Mouse (Mus musculus) midbrain, embryonic 11.5 days (tissue): ENCODE measurements around the gene Fsd2. TPM values are rescaled to one million over a fixed set of nuclear protein-coding genes. Genes with fewer than 3 reads are reported as not detected.

Experiments used
- ATAC-seq: fragments of 200-750 bp; cut with Nextera tagmentation; 2 replicates; pipeline ENCODE4 v1.8.0; 2017; ENCODE audit warnings: moderate TSS enrichment, moderate library complexity; ENCODE audit not compliant: low FRiP score
- DNase-seq: peaks from one replicate; pipeline ENCODE4 v3.0.0; 2015; ENCODE audit warnings: low spot score; ENCODE audit errors: missing footprints
- H3K27ac ChIP-seq: fragments of 300-500 bp; sonication (generic); 2 replicates; pipeline ENCODE4 v1.5.1; 2014; ENCODE audit warnings: low read depth, low read length
- H3K27me3 ChIP-seq: fragments of 300-500 bp; sonication (generic); 2 replicates; pipeline ENCODE4 v1.6.1; 2014; ENCODE audit warnings: mild to moderate bottlenecking, low read length, moderate library complexity, mixed read lengths; ENCODE audit not compliant: control insufficient read depth, insufficient read depth
- H3K36me3 ChIP-seq: fragments of 300-500 bp; sonication (generic); 2 replicates; pipeline ENCODE4 v1.6.1; 2014; ENCODE audit warnings: mild to moderate bottlenecking, low read length, moderate library complexity, mixed read lengths; ENCODE audit not compliant: control insufficient read depth, insufficient read depth
- H3K4me1 ChIP-seq: fragments of 300-500 bp; sonication (generic); 2 replicates; pipeline ENCODE4 v1.6.1; 2014; ENCODE audit warnings: low read length; ENCODE audit not compliant: control insufficient read depth, insufficient read depth
- H3K4me2 ChIP-seq: fragments of 300-500 bp; sonication (generic); 2 replicates; pipeline ENCODE4 v1.6.1; 2014; ENCODE audit warnings: mild to moderate bottlenecking, moderate library complexity
- H3K4me3 ChIP-seq: fragments of 300-500 bp; sonication (generic); 2 replicates; pipeline ENCODE4 v1.5.1; 2014; ENCODE audit warnings: low read depth, low read length
- H3K9ac ChIP-seq: fragments of 300-500 bp; sonication (generic); 2 replicates; pipeline ENCODE4 v1.6.1; 2014; ENCODE audit warnings: low read length
- H3K9me3 ChIP-seq: fragments of 300-500 bp; sonication (generic); 2 replicates; pipeline ENCODE4 v1.6.1; 2016; ENCODE audit warnings: low read length; ENCODE audit not compliant: control insufficient read depth
- WGBS: fragments of 180-500 bp; shearing (Covaris S2); extraction: QIAGEN DNeasy Blood & Tissue Kit; methylation state at CpG from one replicate; pipeline ENCODE4 v1.1.7; 2014; 5-methylcytosine and 5-hydroxymethylcytosine counted together
- polyA plus RNA-seq: library from polyadenylated mRNA; unstranded; fragments of >200 nt; fragmentation: Nextera tagmentation; extraction: Ambion mirVana; gene quantifications from 2 replicates; pipeline ENCODE4 v1.2.1, GENCODE M21; 2014

The Fsd2 gene
- polyA plus RNA-seq, 1 experiment from 2014 or later = 0.08 TPM

DNA sequence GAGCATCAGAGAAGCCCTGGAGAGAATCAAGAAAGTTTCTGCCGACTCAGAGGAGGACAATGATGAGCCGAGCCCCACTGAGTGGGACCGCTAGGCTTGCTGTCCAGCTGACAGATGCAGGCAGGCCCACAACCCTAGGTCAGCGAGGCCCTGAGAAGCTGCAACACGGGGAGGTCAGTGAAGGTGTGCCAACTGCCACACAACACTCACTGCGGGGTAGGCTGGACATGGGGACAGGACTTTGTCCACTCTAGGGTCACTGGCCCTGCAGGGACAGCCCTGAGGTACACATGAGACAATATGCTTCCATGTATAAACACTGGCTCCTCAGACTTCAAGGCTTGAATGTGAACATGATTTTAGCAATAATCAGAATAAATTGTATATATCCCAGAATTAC lies 29.3 kb upstream of the Fsd2 start:
- Histone ChIP-seq H3K9ac (no peak overlapping the region), H3K4me2 (no peak overlapping the region), H3K27ac (no peak overlapping the region), H3K4me1 (no peaks in the 10 kb centered on the region), H3K27me3 (no peaks in the 10 kb centered on the region), H3K36me3 (peaks cover 5% of the 10 kb centered on the region; the same call in 1 of the 2 replicates), H3K9me3 (no peaks in the 10 kb centered on the region), H3K4me3 (no peak overlapping the region)
- ATAC-seq = no peak
- WGBS = 84% methylated on average over 6 of the region's 6 CpGs
- DNase-seq = no peak

DNA sequence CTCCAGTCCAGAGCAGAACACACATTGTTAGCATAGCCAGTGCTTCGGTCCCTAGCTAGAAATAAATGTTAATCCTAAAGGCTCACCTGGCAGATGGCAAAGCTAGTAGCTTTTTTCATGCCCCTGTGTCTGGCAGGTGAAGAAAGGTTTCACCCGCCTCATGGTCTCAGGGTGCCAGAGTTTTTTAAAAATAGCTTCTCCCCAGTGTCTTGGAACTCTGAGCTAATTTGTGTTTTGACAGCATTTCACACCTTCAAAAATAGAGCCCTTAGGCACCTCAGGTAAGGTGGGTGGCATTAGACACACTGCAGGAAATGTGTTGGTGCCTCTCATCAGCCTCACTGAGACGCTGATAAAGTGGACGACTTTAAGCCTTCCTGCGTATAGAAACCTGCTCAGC lies 28.3 kb upstream of the Fsd2 start:
- Histone ChIP-seq H3K36me3 (peaks cover 5% of the 10 kb centered on the region; the same call in 1 of the 2 replicates), H3K4me1 (no peaks in the 10 kb centered on the region), H3K4me3 (no peak overlapping the region), H3K27ac (no peak overlapping the region), H3K27me3 (no peaks in the 10 kb centered on the region), H3K4me2 (no peak overlapping the region), H3K9ac (no peak overlapping the region), H3K9me3 (no peaks in the 10 kb centered on the region)
- ATAC-seq (no peak), DNase-seq (no peak)
- WGBS = 88% methylated on average over 5 of the region's 5 CpGs

DNA sequence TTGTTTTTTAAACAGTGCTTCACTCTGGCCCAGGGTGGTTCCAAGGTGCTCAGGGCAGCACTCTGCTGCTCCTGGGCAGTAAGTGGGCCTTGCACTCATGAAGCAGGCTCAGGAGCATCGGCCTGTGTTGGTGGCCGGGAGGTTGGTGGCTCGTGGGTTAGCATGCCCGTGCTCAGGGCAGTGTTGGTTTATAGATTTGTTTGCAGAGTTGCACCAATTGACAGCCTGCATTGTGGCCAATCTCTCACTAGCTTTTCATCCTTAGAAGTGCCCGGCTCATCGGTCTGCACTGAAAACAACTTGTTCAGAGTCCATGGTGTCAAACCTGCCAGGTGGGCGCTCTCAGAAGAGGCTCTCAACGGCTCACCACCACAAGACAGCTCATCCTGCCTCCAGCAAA lies 26.6 kb upstream of the Fsd2 start:
- Histone ChIP-seq H3K4me3 (no peak overlapping the region), H3K4me2 (no peak overlapping the region), H3K9ac (no peak overlapping the region), H3K4me1 (no peaks in the 10 kb centered on the region), H3K9me3 (no peaks in the 10 kb centered on the region), H3K27me3 (no peaks in the 10 kb centered on the region), H3K36me3 (peaks cover 5% of the 10 kb centered on the region; the same call in 1 of the 2 replicates), H3K27ac (no peak overlapping the region)
- DNase-seq (peak; percentile 8), ATAC-seq (no peak)
- 90% methylated on average over 8 of the region's 8 CpGs for WGBS

DNA sequence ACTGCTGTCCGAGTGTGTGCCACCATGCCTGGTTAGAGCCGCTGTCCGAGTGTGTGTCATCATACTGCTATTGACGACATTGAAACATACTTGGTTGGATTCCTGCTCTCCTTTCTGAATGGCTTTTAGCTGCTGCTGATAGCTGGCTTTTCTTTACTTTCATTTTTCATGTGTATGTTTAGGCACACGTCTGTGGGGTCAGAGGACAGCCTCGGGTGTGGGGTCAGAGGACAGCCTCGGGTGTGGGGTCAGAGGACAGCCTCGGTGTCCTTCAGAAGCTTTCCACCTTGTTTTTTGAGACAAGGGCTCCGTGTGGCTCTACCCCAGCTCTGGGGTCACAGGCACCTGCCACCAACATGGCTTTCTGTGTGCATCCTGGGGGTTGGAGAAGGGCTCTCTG lies 25.9 kb upstream of the Fsd2 start:
- H3K36me3 ChIP-seq = peaks cover 5% of the 10 kb centered on the region; the same call in 1 of the 2 replicates
- H3K4me1 ChIP-seq = no peaks in the 10 kb centered on the region
- DNase-seq = no peak

GRCm38 (mm10) chr7:81587238-81587637 lies 20.5 kb upstream of the Fsd2 start:
- DNase-seq (peak; percentile 79), ATAC-seq (no peak)
- Histone ChIP-seq H3K4me1 (no peaks in the 10 kb centered on the region), H3K27ac (no peak overlapping the region), H3K4me2 (no peak overlapping the region), H3K9me3 (no peaks in the 10 kb centered on the region), H3K4me3 (no peak overlapping the region), H3K9ac (no peak overlapping the region), H3K36me3 (peaks cover 3% of the 10 kb centered on the region; the same call in 1 of the 2 replicates), H3K27me3 (no peaks in the 10 kb centered on the region)
- WGBS = 85% methylated on average over 4 of the region's 4 CpGs

More for the DNA sequence above, 25.9 kb upstream of the Fsd2 start:
- no peak overlapping the region for H3K4me3 ChIP-seq
- H3K9ac ChIP-seq = no peak overlapping the region
- H3K9me3 ChIP-seq = no peaks in the 10 kb centered on the region
- H3K4me2 ChIP-seq = no peak overlapping the region
- no peaks in the 10 kb centered on the region for H3K27me3 ChIP-seq
- 83% methylated on average over 9 of the region's 9 CpGs for WGBS
- no peak for ATAC-seq
- H3K27ac ChIP-seq = no peak overlapping the region

DNA sequence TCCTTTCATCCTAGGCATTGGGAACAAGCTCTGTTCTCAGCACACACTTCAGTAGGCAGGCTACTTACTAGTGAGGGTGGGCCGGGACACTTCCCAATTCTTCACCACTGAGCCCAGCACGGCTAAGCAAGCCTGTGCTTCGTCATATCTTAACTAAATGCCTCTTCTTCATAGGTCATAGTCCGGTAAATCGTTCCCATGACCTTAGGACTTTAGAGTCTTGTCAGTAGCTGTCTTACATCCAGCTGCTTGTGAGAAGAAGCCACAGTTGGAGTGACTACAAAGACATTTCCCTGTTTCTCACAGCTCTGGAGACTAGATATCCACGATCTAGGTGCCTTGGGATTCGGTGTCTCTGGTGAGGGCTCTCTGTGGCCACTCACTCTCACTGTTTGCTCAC lies 18.6 kb upstream of the Fsd2 start:
- H3K9ac ChIP-seq = no peak overlapping the region
- ATAC-seq = no peak
- no peaks in the 10 kb centered on the region for H3K9me3 ChIP-seq
- no peak overlapping the region for H3K4me3 ChIP-seq
- 90% methylated on average over 7 of the region's 7 CpGs for WGBS
- H3K27ac ChIP-seq = no peak overlapping the region
- no peak overlapping the region for H3K4me2 ChIP-seq
- H3K36me3 ChIP-seq = peaks cover 3% of the 10 kb centered on the region; the same call in 1 of the 2 replicates
- H3K27me3 ChIP-seq = no peaks in the 10 kb centered on the region
- no peaks in the 10 kb centered on the region for H3K4me1 ChIP-seq
- peak; percentile 4 for DNase-seq

- Histone ChIP-seq H3K4me3 (no peak overlapping the region), H3K36me3 (peaks cover 3% of the 10 kb centered on the region; the same call in 1 of the 2 replicates), H3K9me3 (no peaks in the 10 kb centered on the region), H3K27ac (no peak overlapping the region), H3K4me2 (no peak overlapping the region), H3K9ac (no peak overlapping the region), H3K4me1 (no peaks in the 10 kb centered on the region), H3K27me3 (no peaks in the 10 kb centered on the region)
- no peak for ATAC-seq
- 73% methylated on average over 3 of the region's 3 CpGs for WGBS
- no peak for DNase-seq
These were observed 16.8 kb upstream of the Fsd2 start for GRCm38 (mm10) chr7:81583512-81583911.

DNA sequence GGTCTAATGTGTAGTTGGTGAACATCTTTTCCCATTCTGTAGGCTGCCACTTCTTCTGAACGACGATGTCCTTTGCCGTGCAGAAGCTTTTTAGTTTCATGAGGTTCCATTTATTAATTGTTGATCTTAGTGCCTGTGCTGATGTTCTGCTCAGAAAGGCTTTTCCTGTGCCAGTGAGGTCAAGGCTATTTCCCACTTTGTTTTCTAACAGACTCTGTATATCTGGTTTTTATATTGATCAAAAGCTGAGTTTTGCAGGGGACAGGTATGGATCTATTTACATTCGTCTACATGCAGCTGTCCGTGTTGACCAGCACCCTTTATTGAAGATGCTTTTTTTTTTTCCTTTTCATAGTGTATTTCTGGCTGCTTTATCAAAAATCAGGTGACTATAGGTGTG lies 12.6 kb upstream of the Fsd2 start:
- ATAC-seq (no peak), DNase-seq (no peak)
- H3K4me3 ChIP-seq = no peak overlapping the region
- no peaks in the 10 kb centered on the region for H3K27me3 ChIP-seq
- H3K36me3 ChIP-seq = no peaks in the 10 kb centered on the region; the same call in 1 of the 2 replicates
- H3K4me2 ChIP-seq = no peak overlapping the region
- WGBS = 95% methylated on average over 5 of the region's 5 CpGs
- H3K9ac ChIP-seq = no peak overlapping the region
- no peaks in the 10 kb centered on the region for H3K4me1 ChIP-seq
- H3K27ac ChIP-seq = no peak overlapping the region
- no peaks in the 10 kb centered on the region for H3K9me3 ChIP-seq

GRCm38 (mm10) chr7:81578413-81578812 lies 11.7 kb upstream of the Fsd2 start:
- no peaks in the 10 kb centered on the region for H3K27me3 ChIP-seq
- 92% methylated on average over 7 of the region's 7 CpGs for WGBS
- ATAC-seq (no peak), DNase-seq (no peak)
- no peak overlapping the region for H3K4me3 ChIP-seq
- no peaks in the 10 kb centered on the region for H3K9me3 ChIP-seq
- no peaks in the 10 kb centered on the region for H3K4me1 ChIP-seq
- H3K9ac ChIP-seq = no peak overlapping the region
- no peak overlapping the region for H3K27ac ChIP-seq
- H3K4me2 ChIP-seq = no peak overlapping the region
- H3K36me3 ChIP-seq = no peaks in the 10 kb centered on the region; the same call in 1 of the 2 replicates
